Mouse (Mus musculus): Measurements from ENCODE around the gene Mettl7a1.
"Not testable (repeated sequence)": the region's sequence is repeated elsewhere in the genome, so short reads cannot be mapped to it uniquely, and the experiment has no call there.

Mettl7a1 gene

DNA sequence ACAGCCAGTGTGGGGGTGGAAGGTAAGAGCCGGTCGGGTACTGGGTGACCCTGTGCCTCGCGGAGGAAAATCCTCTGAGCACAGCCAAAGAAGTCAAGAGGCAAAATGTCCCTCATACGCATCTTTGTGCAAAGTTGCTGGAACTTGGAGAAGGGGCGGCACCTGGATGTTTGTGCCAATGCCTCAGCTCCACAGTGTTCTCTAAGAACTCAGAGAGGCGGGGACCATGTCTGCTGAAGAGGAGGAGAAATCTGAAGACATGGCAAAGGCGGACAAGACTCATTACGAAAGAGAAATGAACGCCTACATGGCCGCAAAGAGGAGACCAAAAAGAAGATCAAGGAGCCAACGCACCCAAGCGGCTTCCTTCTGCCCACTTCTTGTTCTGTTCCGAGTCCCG lies 2.4 kb upstream of the Mettl7a1 start:
- no peak for DNase-seq

DNA sequence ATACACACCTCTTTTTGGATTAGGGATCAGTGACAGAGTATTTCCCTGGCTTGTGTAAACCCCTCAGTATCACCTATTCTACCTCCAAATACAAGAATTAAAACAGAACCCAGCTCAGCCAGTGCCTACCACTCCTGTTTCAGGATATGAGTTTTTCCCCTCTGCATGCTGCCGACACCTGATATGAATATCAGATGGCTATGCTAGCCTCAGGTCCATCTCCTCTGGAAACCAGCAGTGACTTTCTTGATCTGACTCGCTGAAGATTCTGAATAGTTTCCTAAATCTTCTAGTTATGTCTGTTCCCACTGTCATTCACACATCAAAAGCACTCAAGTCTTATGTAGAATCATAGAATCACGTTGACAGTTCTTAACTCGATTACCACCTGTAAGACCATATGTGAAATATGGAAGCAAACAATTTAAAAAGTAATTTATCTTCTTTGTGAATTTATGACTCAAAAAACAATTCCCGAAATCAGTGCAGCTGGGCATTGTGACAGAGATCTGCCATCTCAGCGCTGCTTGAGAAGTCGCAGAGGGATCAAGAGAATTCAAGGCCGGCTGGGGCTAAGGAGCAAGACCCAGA lies 417 bp upstream of the Mettl7a1 start:
- no peak for DNase-seq

DNA sequence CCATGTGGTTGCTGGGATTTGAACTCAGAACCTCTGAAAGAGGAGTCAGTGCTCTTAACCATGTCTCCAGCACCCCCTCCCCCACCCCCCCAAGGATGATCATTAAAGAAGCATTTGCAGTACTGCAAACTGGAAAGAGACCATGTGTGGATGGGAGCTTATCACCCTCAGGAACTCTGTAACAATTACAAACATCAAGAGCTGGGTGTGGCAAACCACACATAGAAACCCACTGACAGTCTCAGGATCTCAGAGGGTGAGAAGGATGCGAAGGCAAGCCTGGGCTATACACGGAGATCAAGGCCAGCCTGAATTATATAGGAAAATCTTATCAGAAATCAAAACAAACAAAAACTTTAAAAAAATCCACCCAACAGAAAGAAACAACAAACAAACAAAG lies 2.3 kb downstream of the Mettl7a1 start:
- DNase-seq, result no peak

DNA sequence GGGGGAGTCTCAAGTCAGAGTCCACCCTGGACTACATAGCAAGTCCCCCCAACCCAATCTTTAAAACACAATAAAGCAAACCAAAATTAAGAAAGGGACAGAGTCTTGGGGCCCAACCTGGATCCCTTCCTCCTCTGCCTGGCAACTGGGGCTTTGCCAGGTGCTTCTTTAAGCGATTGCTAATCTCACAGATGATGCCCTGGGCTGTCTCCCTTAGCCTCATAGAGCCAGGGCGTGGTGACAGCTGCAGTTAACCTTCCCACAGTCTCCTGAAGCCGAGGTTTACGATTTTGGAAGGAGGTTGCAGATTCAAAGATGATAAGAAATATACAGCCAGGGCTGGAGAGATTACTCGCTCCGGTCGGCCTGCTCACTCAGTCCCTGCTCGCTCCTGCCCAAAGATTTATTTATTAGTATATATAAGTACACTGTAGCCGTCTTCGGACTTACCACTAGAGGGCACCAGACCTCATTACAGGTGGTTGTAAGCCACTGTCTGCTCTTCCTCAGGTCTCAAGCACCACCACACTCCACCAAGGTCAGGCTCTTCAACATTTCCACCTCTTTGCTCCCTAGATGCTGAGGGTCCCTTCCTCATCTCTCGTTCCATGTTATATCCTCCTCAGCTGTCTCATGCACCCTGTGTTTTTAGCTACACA lies 3.6 kb downstream of the Mettl7a1 start:
- DNase-seq, result peak; percentile 21

DNA sequence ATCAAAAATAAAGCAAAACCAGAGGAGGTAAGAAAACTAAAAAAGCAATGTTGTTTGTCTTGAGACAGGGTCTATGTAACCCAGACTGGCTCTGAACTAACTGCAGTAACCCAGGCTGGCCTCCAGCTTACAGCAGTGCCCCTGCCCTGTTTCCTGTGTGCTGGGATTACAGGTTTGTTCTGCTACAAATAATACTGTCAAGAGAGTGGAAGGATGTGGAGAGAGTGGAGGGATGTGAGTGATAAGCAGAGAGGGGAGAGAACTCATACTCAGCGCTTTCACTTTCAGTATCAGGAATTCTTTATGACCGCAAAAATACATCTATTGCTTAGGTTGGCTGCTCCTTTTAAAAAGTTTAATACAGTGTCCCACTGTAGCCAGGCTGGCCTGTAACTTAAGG lies 8.4 kb downstream of the Mettl7a1 start:
- DNase-seq, result no peak

DNA sequence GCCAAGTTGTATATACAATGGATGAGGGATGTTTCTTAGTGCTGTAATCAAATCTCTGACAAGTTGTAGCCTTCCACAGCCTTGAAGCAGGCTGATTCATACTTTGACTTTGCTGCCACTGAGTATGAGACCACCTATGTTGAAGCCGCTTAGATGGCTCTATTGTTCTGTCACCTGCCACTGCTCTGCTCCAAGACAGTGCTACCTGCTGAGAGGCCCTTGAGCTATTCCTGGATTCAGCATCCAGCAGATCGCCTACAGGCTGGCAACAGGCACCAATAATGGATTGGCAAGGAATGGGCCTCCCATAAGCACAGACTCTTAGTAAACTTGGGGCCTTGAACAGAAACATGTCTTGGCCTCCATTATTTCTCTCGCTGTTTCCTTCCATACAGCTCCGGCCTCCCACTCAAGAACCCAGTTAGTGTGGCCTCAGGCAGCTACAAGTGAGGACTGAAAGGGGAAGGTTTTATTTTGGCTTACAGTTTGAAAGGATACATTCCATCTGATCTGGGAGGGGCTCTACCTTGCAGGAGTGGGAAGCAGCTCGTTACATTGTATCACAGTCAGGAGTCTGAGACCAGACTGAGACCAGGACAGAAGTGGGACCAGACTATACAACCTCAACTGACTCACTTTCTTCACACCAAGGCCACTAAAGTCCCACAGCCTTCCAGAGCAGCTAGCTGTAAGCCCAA lies 10.7 kb downstream of the Mettl7a1 start:
- DNase-seq, result no peak

DNA sequence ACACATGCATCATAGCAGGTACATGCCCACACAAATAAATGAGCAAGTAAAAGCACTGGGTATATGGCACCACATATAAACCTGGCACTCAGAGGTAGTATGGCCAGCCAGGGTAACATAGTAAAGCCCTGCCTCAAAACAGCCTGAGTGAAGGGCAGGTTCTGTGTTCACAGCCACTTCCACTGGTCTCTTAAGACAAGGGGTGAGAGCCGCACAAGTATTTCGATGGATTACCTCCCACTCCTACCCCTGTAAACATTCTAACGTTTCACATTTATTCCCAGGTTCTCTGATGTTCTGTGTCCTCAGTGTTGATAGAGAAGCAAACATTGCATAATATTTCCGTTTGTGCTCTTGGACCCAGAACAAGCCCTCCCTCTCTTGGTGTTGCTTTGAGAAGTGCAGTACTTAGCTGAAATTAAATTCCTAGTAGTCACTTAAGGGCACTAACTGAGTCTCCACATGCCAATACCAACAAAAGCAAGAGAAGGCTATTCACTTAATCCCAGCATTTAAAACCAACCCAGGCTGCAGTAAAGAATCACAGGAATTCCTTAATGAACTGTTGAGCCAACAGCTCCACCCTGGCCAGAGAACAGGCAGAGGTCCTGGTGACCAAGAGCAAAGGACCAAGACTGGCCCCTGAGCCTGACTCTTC lies 14.2 kb downstream of the Mettl7a1 start:
- not testable (repeated sequence) for DNase-seq

DNA sequence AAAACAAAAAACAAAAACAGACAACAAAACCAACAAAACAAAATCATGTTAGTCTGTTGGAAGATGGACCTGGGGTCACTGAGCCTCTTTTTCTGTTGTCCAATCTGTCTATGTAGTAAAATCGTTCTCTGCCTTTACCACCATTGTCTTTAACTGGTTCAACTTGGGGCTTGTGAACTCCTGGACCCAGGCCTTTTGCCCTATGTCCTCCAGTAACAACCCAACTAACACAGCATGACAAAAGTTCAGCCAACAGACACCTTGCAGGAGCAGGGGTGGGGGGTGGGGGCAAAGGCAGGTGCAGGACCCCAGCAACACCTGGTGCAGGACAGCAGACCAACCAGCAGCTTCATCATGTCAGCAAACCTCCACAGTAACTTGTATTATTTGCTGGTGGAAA lies 15.9 kb downstream of the Mettl7a1 start:
- DNase-seq, result no peak

DNA sequence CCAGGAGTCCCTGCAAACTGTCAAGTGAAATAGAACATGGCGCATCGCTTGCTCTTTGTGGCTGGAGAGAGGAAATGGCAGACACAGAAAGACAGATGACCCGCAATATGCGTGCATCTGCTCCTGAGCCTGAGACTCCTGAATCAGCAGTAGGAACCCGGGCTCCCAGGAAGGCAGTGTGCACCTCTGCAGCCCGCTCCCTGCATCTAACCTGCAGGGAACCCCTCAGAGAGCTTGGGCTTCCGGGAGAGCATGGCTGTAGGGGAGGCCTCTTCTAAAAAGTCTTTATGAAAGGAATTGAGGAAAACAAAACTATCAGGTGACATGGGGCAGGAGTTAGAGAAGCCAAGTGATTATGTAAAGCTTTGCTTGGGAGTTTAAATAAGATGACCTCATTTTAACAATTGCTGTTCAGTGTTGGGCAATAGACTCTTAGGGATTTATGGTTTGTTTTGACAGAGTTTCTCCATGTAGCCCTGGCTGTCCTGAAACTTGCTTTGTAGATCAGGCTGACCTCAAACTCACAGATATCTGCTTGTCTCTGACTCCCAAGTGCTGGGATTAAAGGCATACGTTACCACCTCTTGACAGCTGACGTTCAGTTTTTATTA lies 16.5 kb downstream of the Mettl7a1 start:
- no peak for DNase-seq

DNA sequence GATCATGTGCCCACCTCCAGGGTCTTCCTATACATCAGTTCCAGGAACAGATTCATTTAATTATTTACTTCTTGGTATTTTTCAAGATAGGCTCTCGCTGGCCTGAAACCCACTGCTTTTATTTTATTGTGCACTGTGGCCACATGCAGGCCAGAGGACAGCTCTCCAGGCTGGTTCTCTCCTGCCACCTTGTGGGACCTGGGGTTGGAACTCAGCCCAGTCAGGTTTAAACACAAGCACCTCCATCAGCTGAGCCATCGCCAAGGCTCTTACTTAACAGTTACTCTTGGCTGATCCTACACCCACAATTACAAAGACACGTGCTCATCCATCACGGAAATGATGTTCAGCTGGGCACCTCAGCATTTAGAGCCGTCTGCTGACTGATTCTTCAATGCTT lies 17.2 kb downstream of the Mettl7a1 start:
- DNase-seq, result peak; percentile 55

DNA sequence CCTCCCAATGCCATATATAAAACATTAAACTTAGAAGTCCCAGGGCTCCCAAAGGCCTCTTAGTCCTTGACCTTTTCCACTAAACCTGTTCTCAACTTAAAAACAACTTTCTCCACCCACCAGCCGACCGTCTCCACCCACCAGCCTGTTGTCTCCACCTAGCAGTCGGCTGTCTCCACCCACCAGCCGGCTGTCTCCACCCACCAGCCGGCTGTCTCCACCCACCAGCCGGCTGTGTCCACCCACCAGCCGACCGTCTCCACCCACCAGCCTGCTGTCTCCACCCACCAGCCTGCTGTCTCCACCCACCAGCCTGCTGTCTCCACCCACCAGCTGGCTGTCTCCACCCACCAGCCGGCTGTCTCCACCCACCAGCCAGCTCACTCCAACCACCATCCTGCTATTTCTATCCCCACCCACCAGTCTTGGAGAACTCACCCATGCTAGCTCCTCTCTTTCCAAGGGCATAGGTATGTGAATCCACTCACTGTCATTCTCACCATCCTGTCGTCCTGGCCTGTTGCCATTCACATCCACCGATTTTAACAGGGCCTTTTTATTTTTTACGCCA lies 20.2 kb downstream of the Mettl7a1 start:
- no peak for DNase-seq

DNA sequence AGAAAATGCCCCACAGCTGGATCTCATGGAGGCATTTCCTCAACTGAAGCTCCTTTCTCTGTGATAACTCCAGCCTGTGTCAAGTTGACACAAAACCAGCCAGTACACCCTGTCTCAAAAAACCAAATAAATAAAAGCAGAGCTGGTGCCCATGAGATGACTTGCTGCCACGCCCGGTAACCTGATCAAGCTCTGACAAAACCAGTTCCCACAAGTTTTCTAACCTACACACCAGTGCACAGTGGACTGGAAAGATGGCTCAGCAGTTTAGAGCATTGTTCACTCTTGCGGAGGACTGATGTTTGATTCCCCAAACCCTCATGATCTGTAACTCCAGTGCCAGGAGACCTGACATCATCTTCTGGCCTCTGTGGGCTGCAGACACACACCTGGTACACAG lies 21.3 kb downstream of the Mettl7a1 start:
- DNase-seq, result no peak

DNA sequence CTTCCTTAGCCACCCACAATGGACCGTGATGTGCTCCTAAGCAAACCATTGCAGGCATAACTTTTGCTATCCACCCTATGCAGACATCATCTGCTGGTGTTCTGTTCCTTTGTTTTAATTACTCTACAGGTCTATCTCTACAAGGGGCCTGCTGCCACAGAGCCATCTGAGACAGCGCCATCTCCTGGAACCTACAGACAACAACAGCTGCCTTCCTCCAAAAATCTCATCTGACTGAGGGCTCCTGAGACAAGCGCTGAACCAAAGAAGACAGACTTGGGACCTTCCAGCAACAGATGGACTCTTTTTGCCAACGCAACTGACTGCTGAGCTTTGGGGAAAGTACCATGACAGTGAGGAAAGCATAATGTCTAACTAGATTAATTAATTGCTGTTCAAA lies 24.1 kb downstream of the Mettl7a1 start:
- DNase-seq, result not testable (repeated sequence)

DNA sequence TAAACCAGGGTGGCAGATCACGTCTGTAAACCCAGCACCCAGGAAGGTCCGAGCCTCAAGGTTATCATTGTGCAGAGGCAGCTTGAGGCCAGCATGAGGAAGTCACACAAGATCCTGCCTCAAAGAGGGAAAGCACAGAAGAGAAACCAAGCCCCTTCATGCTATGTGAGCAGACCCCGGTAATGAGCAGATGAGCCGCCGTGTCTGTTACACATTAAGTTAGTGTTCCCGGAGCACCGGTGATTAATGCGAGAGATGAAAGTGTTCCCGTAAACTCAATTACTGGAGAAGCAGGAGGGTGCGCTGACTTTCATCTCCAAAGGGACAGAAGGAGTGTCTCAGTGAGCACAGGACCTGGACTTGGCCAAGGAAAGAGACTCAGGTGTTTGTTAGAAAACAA lies 25.4 kb downstream of the Mettl7a1 start:
- DNase-seq, result not testable (repeated sequence)

DNA sequence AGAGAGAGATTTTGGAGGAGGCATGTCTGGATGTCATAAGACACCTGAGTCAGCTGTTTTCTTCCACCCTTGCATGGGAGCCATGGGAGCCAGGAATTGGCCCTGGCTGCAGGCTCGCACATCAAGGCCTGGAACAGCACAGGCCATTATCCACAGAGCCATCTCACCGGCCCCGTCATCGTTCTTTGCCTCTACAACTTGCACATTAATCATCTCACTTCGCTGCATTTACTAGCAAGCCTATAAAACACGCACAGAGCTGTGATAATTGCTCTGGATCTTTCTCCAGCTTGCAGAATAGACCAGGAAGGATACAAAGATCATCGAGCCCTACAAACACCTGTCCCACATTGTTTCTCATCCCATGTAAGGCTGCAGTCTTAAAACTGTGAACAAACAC lies 26.8 kb downstream of the Mettl7a1 start:
- DNase-seq, result no peak

DNA sequence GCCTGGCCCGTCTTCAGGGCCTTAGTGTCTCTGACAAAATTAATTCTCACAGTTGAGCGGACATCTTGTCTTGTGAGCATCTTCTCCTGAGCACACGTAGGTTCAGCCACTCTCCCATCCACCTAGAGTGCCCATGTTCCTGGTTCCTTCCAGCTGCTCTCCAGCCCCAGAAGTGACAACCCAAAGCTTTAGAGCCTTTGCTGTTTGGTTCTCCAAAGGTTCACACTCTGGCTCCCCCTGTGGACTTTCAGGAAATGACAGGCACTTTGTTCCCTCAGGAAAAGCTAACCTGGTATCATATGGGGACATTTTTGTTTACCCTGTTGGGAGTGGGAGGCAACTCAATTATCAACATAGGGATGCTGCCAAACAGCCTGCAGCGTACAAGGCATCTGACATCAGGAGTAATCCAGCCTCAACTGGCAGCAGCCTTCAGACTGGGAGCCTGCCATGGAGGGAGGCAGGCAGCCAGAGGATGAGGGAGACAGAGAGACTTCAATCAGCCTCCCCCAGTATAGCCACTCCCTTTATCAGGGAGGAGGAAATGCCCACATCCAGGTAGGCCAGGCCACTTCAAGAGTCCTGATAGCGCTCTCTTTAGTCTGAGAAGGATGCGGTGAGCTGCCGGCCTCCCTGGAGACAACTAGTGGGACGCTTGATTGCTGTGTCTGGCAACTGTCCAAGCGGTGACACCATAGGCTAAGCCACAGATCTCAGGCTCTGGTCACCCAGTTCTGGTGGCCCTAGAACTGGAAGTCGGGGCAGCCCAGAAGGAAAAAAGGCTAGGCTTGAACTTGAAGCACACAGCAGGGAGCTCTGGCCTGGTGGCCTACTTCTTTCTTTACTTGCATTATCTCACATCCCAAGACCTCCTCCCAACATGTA lies 28.4 kb downstream of the Mettl7a1 start:
- not testable (repeated sequence) for DNase-seq

DNA sequence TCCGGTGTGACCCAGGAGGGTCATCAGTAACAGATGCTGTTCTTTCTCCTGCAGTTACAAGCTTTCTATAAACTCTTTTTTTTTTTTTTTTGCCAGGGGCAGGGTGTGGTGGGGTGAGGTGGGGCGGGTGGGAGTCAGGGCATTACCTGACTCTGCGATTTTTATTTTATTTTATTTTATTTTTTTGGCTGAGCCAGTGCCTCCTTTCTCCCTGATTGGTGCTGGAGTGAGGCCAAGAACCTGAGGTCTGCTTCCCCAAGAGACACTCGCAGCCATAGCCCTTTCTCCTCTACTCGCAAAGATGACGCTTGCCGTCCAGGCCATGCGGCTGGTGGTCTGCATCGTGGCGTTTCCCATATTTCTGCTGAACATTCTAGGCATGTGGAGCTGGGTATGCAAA lies 30.7 kb downstream of the Mettl7a1 start, which contains the start of gene Mettl7a3:
Mettl7a3 (plus strand) TSS at position 301 of the 400 bp plus-strand sequence.
- no peak for DNase-seq

DNA sequence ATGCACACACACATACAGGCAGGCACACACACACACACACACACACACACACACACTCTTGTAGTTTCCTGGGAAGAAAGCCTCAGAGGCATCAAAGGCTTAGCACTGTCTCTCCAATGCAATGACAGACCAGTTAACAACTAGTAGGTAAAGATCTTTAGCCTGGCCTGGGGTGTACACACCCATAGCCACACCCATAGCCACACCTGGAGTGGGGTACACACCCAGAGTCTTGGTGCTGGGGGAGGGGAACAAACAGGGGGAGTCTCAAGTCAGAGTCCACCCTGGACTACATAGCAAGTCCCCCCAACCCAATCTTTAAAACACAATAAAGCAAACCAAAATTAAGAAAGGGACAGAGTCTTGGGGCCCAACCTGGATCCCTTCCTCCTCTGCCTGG lies 33.4 kb downstream of the Mettl7a1 start:
- not testable (repeated sequence) for DNase-seq

DNA sequence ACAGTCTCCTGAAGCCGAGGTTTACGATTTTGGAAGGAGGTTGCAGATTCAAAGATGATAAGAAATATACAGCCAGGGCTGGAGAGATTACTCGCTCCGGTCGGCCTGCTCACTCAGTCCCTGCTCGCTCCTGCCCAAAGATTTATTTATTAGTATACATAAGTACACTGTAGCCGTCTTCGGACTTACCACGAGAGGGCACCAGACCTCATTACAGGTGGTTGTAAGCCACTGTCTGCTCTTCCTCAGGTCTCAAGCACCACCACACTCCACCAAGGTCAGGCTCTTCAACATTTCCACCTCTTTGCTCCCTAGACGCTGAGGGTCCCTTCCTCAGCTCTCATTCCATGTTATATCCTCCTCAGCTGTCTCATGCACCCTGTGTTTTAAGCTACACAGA lies 33.9 kb downstream of the Mettl7a1 start:
- DNase-seq, result peak; percentile 43

DNA sequence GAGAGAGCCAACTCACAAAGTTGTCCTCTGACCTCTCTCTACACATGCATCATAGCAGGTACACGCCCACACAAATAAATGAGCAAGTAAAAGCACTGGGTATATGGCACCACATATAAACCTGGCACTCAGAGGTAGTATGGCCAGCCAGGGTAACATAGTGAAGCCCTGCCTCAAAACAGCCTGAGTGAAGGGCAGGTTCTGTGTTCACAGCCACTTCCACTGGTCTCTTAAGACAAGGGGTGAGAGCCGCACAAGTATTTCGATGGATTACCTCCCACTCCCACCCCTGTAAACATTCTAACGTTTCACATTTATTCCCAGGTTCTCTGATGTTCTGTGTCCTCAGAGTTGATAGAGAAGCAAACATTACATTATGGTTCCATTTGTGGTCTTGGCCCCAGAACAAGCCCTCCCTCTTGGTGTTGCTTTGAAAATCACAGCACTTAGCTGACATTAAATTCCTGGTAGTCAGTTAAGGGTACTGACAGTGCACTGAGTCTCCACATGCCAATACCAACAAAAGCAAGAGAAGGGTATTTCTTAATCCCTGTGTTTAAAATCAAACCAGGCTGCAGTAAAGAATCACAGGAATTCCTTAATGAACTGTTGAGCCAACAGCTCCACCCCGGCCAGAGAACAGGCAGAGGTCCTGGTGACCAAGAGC lies 37.5 kb downstream of the Mettl7a1 start:
- not testable (repeated sequence) for DNase-seq

DNA sequence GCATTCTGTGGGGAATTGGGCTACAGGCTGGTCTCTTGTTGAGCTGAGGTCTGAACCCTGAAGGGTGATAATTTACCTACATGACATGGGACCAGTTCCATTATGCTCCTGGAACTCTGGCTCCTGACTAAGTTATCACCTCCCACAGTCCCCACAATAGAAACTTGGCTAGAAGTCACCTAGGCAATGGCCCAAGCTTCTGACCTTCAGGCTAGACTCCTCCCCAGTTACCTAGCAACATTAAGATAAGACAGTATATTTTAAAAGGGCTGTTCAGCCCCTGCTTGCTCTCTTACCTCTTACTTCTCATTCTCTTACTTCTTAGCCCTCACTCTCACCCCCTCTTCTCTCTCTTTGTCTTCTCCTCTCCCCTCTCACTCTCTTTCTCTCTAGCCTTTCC lies 41.5 kb downstream of the Mettl7a1 start:
- no peak for DNase-seq
